Mouse (Mus musculus): ENCODE measurements at regions not wholly inside any gene's neighbourhood (a gene's known extent, or its start where the extent isn't known, plus 50 kb on each side); places are given as distances from the start of the nearest gene placed in this dataset.

- WGBS, result 57% methylated on average over 2 of the region's 2 CpGs
These were observed 317.3 kb upstream of the Epha4 start for GRCm38 (mm10) chr1:77832174-77832573.

GRCm38 (mm10) chr1:77824716-77825387, 310.0 kb upstream of the Epha4 start:
- H3K4me2 ChIP-seq (replicated peaks; ENCODE audit: low read depth, low read length), result no peak overlapping the region
- no peak overlapping the region for H3K27ac ChIP-seq (ENCODE audit: low read depth, low read length)
- ATAC-seq (ENCODE audit: low FRiP score), result no peak
- no peaks in the 10 kb centered on the region for H3K27me3 ChIP-seq (ENCODE audit: control insufficient read depth, insufficient read depth, low read length)
- peaks cover 3% of the 10 kb centered on the region; the same call in 1 of the 2 replicates for H3K4me1 ChIP-seq (replicated peaks; ENCODE audit: control insufficient read depth, insufficient read depth, low read length)
- no peaks in the 10 kb centered on the region for H3K36me3 ChIP-seq (ENCODE audit: control insufficient read depth, insufficient read depth, low read length)
- WGBS, result 54% methylated on average over 5 of the region's 5 CpGs
- no peaks in the 10 kb centered on the region for H3K9me3 ChIP-seq (ENCODE audit: control insufficient read depth, low read length)
- no peak for DNase-seq (ENCODE audit: low spot score)
- no peak overlapping the region for H3K9ac ChIP-seq (ENCODE audit: low read depth, low read length)
- H3K4me3 ChIP-seq (ENCODE audit: low read depth, low read length), result no peak overlapping the region

More at GRCm38 (mm10) chr1:77832174-77832573, 317.3 kb upstream of the Epha4 start:
- H3K27ac ChIP-seq (ENCODE audit: low read depth, low read length), result no peak overlapping the region
- no peaks in the 10 kb centered on the region for H3K27me3 ChIP-seq (ENCODE audit: control insufficient read depth, insufficient read depth, low read length)
- H3K36me3 ChIP-seq (ENCODE audit: control insufficient read depth, insufficient read depth, low read length), result no peaks in the 10 kb centered on the region
- no peak overlapping the region for H3K4me3 ChIP-seq (ENCODE audit: low read depth, low read length)
- H3K4me2 ChIP-seq (replicated peaks; ENCODE audit: low read depth, low read length), result no peak overlapping the region
- DNase-seq (ENCODE audit: low spot score) (no peak), ATAC-seq (ENCODE audit: low FRiP score) (no peak)
- no peak overlapping the region for H3K9ac ChIP-seq (ENCODE audit: low read depth, low read length)
- no peaks in the 10 kb centered on the region for H3K4me1 ChIP-seq (replicated peaks; ENCODE audit: control insufficient read depth, insufficient read depth, low read length)
- no peaks in the 10 kb centered on the region for H3K9me3 ChIP-seq (ENCODE audit: control insufficient read depth, low read length)

GRCm38 (mm10) chr1:77823801-77824687, 309.2 kb upstream of the Epha4 start:
- ATAC-seq (ENCODE audit: low FRiP score), result peak; percentile 49; the same call in 1 of the 2 replicates

DNA sequence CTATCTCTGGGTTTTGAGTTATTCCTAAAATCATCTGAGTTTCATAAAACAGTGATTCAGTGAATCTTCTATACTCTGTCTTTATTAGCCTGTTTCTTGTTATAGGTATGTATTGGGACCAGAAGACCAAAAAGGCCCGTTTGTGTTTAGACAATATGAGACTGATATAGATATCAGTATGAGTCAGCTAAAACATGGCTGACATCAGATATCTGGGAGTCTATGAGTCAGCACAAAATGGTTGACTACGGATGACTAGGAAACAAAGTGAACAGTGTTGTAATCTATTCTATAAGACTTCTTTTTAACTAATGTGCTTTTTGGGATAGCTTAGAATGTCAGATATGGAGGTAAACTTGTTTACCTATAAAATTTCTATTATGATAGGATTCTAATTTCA, 305.2 kb upstream of the Epha4 start:
- no peak for ATAC-seq (ENCODE audit: low FRiP score)
- H3K4me3 ChIP-seq (ENCODE audit: low read depth, low read length), result no peak overlapping the region
- H3K36me3 ChIP-seq (ENCODE audit: control insufficient read depth, insufficient read depth, low read length), result no peaks in the 10 kb centered on the region
- no peak overlapping the region for H3K27ac ChIP-seq (ENCODE audit: low read depth, low read length)
- no peak for DNase-seq (ENCODE audit: low spot score)
- 82% methylated on average over 2 of the region's 2 CpGs for WGBS
- H3K4me2 ChIP-seq (replicated peaks; ENCODE audit: low read depth, low read length), result no peak overlapping the region
- H3K9me3 ChIP-seq (ENCODE audit: control insufficient read depth, low read length), result no peaks in the 10 kb centered on the region
- peaks cover 3% of the 10 kb centered on the region; the same call in 1 of the 2 replicates for H3K4me1 ChIP-seq (replicated peaks; ENCODE audit: control insufficient read depth, insufficient read depth, low read length)
- no peak overlapping the region for H3K9ac ChIP-seq (ENCODE audit: low read depth, low read length)
- H3K27me3 ChIP-seq (ENCODE audit: control insufficient read depth, insufficient read depth, low read length), result no peaks in the 10 kb centered on the region

More at GRCm38 (mm10) chr1:77823801-77824687, 309.2 kb upstream of the Epha4 start:
- Histone ChIP-seq H3K27me3 (ENCODE audit: control insufficient read depth, insufficient read depth, low read length) (no peaks in the 10 kb centered on the region), H3K4me1 (replicated peaks; ENCODE audit: control insufficient read depth, insufficient read depth, low read length) (peaks cover 3% of the 10 kb centered on the region; the same call in 1 of the 2 replicates), H3K9me3 (ENCODE audit: control insufficient read depth, low read length) (no peaks in the 10 kb centered on the region), H3K4me2 (replicated peaks; ENCODE audit: low read depth, low read length) (no peak overlapping the region), H3K27ac (ENCODE audit: low read depth, low read length) (no peak overlapping the region), H3K36me3 (ENCODE audit: control insufficient read depth, insufficient read depth, low read length) (no peaks in the 10 kb centered on the region), H3K9ac (ENCODE audit: low read depth, low read length) (no peak overlapping the region), H3K4me3 (ENCODE audit: low read depth, low read length) (no peak overlapping the region)
- 31% methylated on average over 10 of the region's 10 CpGs for WGBS
- DNase-seq (ENCODE audit: low spot score), result peak; percentile 34

- no peak for ATAC-seq (ENCODE audit: low FRiP score)
- WGBS, result 94% methylated on average over 4 of the region's 4 CpGs
- H3K36me3 ChIP-seq (ENCODE audit: control insufficient read depth, insufficient read depth, low read length), result no peaks in the 10 kb centered on the region
- no peaks in the 10 kb centered on the region for H3K4me1 ChIP-seq (replicated peaks; ENCODE audit: control insufficient read depth, insufficient read depth, low read length)
- no peak overlapping the region for H3K27ac ChIP-seq (ENCODE audit: low read depth, low read length)
- no peak overlapping the region for H3K4me3 ChIP-seq (ENCODE audit: low read depth, low read length)
- no peaks in the 10 kb centered on the region for H3K9me3 ChIP-seq (ENCODE audit: control insufficient read depth, low read length)
- DNase-seq (ENCODE audit: low spot score), result no peak
- H3K27me3 ChIP-seq (ENCODE audit: control insufficient read depth, insufficient read depth, low read length), result no peaks in the 10 kb centered on the region
- no peak overlapping the region for H3K4me2 ChIP-seq (replicated peaks; ENCODE audit: low read depth, low read length)
- H3K9ac ChIP-seq (ENCODE audit: low read depth, low read length), result no peak overlapping the region
These were observed 300.6 kb upstream of the Epha4 start for GRCm38 (mm10) chr1:77815451-77815850.

GRCm38 (mm10) chr1:77811573-77811972, 296.7 kb upstream of the Epha4 start:
- ATAC-seq (ENCODE audit: low FRiP score) (no peak), DNase-seq (ENCODE audit: low spot score) (no peak)
- Histone ChIP-seq H3K4me1 (replicated peaks; ENCODE audit: control insufficient read depth, insufficient read depth, low read length) (no peaks in the 10 kb centered on the region), H3K4me3 (ENCODE audit: low read depth, low read length) (no peak overlapping the region), H3K36me3 (ENCODE audit: control insufficient read depth, insufficient read depth, low read length) (no peaks in the 10 kb centered on the region), H3K27ac (ENCODE audit: low read depth, low read length) (no peak overlapping the region), H3K9me3 (ENCODE audit: control insufficient read depth, low read length) (no peaks in the 10 kb centered on the region), H3K4me2 (replicated peaks; ENCODE audit: low read depth, low read length) (no peak overlapping the region), H3K9ac (ENCODE audit: low read depth, low read length) (no peak overlapping the region), H3K27me3 (ENCODE audit: control insufficient read depth, insufficient read depth, low read length) (no peaks in the 10 kb centered on the region)

GRCm38 (mm10) chr1:77790974-77791373, 276.1 kb upstream of the Epha4 start:
- Histone ChIP-seq H3K27ac (ENCODE audit: low read depth, low read length) (no peak overlapping the region), H3K4me1 (replicated peaks; ENCODE audit: control insufficient read depth, insufficient read depth, low read length) (no peaks in the 10 kb centered on the region), H3K36me3 (ENCODE audit: control insufficient read depth, insufficient read depth, low read length) (no peaks in the 10 kb centered on the region), H3K27me3 (ENCODE audit: control insufficient read depth, insufficient read depth, low read length) (no peaks in the 10 kb centered on the region), H3K4me2 (replicated peaks; ENCODE audit: low read depth, low read length) (no peak overlapping the region), H3K9ac (ENCODE audit: low read depth, low read length) (no peak overlapping the region), H3K9me3 (ENCODE audit: control insufficient read depth, low read length) (no peaks in the 10 kb centered on the region), H3K4me3 (ENCODE audit: low read depth, low read length) (no peak overlapping the region)
- ATAC-seq (ENCODE audit: low FRiP score), result no peak
- no peak for DNase-seq (ENCODE audit: low spot score)
- 89% methylated on average over 6 of the region's 6 CpGs for WGBS

DNA sequence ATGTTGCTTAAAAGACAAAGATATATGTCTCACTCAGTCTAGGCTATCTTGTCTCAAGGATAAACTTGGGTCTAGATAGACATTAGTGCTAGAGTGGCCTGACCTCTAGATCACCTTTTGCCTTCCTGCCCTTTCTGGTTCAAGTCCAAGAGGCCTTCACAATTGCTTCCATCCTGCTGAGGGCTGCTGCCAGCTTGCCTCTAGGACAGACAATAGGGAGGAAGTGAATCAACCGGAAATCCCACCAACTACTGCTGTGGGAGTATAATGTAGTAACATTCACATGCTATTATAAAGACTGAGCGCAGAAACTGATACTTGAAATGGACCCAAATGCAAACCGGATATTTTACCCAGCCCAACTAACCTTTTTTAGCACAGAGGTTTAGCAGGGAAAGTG, 239.4 kb upstream of the Epha4 start:
- no peak for ATAC-seq (ENCODE audit: low FRiP score)
- no peaks in the 10 kb centered on the region for H3K9me3 ChIP-seq (ENCODE audit: control insufficient read depth, low read length)
- 93% methylated on average over 3 of the region's 3 CpGs for WGBS

More for the DNA sequence above, 239.4 kb upstream of the Epha4 start:
- Histone ChIP-seq H3K36me3 (ENCODE audit: control insufficient read depth, insufficient read depth, low read length) (no peaks in the 10 kb centered on the region), H3K27ac (ENCODE audit: low read depth, low read length) (no peak overlapping the region), H3K27me3 (ENCODE audit: control insufficient read depth, insufficient read depth, low read length) (no peaks in the 10 kb centered on the region), H3K4me3 (ENCODE audit: low read depth, low read length) (no peak overlapping the region), H3K4me2 (replicated peaks; ENCODE audit: low read depth, low read length) (no peak overlapping the region), H3K4me1 (replicated peaks; ENCODE audit: control insufficient read depth, insufficient read depth, low read length) (no peaks in the 10 kb centered on the region), H3K9ac (ENCODE audit: low read depth, low read length) (no peak overlapping the region)
- DNase-seq (ENCODE audit: low spot score), result no peak

Measured in hindbrain, embryonic 11.5 days (tissue).